Mouse (Mus musculus): Measurements from ENCODE around the gene Mrps18b. TPM values are rescaled to one million over a fixed set of nuclear protein-coding genes. Genes with fewer than 3 reads are reported as not detected.
A peak's percentile ranks its signal among the peaks of the same experiment; 100 is the strongest.

Mrps18b gene
- polyA plus RNA-seq, 1 experiment from 2014 or later = 53.6 TPM

DNA sequence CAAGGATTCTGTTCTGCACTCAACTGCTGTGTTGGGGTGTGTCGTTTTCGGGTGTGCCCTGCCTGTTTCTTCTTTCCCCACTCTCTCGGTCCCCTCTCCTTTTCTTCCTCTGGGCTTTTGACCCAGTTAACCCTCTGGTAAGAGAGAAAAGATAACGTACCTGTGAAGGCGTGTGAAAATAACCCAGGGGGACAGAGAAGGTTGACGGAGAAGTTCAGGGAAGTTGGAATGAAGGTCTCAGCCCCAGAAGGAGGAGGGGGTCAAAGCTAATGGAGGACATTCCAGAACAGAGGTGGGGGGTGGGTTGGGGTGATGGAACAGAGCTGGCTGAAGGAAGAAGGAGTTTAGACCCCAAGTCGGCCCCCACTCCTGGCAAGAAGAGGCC lies 47.2 kb downstream of the Mrps18b start:
- peak overlapping the region; percentile 43 for H3K27ac ChIP-seq (replicated peaks)
- ATAC-seq (ENCODE audit: low FRiP score, low read depth) = no peak
- H3K27me3 ChIP-seq = no peaks in the 10 kb centered on the region
- H3K9ac ChIP-seq (replicated peaks) = peak overlapping the region; percentile 92
- peak overlapping the region; percentile 100 for H3K4me2 ChIP-seq (replicated peaks)
- peaks cover 69% of the 10 kb centered on the region for H3K4me1 ChIP-seq
- peak overlapping the region; percentile 60 for H3K4me3 ChIP-seq
- 3% methylated on average over 7 of the region's 7 CpGs for WGBS
- H3K9me3 ChIP-seq = 0 out of 2 replicates have a peak, but pooled peaks cover 5% of the 10 kb centered on the region
- H3K36me3 ChIP-seq = peaks cover 29% of the 10 kb centered on the region

DNA sequence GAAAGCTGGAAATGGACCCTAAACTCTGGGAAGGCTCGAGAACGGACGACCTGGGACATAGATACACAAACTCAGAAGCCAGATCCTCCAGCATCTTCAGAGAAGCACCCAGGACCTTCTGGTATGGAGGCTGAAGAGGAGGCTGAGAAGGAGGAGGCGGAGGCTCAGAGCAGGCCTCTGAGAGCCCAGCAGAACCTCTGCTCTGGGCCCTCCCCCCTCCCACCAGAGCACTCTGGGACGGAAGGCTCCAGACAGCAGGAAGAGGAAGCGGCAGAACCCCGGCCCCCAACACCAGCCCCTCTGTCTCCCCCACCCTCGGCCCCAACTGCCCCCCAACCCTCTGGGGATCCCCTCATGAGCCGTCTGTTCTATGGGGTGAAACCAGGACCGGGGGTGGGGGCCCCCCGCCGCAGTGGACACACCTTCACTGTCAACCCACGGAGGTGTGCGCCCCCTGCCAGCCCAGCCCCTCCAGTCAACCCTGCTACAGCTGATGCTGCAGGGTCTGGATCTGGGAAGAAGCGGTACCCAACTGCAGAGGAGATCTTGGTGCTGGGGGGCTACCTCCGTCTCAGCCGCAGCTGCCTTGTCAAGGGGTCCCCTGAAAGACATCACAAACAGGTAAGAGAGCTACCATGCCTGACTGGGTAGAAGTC lies 47.9 kb downstream of the Mrps18b start:
- 43% methylated on average over 17 of the region's 17 CpGs for WGBS
- Histone ChIP-seq H3K9ac (replicated peaks) (peak overlapping the region; percentile 92), H3K9me3 (0 out of 2 replicates have a peak, but pooled peaks cover 5% of the 10 kb centered on the region), H3K4me2 (replicated peaks) (peak overlapping the region; percentile 100), H3K36me3 (peaks cover 28% of the 10 kb centered on the region), H3K27ac (replicated peaks) (peak overlapping the region; percentile 43), H3K4me3 (peak overlapping the region; percentile 60), H3K27me3 (no peaks in the 10 kb centered on the region), H3K4me1 (peaks cover 64% of the 10 kb centered on the region)
- ATAC-seq (ENCODE audit: low FRiP score, low read depth) = no peak

- 7% methylated on average over 26 of the region's 26 CpGs for WGBS
Measured at GRCm38 (mm10) chr17:35866911-35867890, 49.0 kb downstream of the Mrps18b start.

DNA sequence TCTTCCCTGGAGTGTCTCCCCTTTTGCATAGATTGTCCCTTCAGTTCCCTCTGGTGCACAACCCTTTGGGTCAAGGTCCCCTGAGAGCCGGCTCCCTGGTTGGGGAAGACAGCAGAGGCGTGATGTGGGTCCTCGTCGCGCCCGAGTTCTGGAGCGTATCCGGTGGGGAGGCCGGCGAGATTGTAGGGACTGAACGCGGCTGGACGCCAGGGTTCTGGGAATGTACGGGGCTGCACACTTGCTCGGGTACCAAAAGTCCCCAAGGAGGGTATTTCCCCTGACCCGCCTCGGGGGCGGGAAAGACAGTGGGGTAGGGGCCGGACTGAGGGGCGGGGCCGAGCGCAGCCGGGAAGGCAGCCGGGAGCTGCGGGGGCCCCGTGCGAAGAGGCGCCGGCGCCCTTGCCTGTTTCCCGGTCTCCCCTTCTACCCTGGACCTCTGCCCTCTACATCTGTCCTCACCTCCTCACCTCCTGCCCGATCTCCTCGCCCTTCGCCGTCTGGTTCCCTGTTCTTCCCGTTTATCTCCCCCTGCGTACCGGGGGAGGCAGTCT lies 49.8 kb downstream of the Mrps18b start:
- H3K4me2 ChIP-seq (replicated peaks) = peak overlapping the region; percentile 100

More at GRCm38 (mm10) chr17:35866911-35867890, 49.0 kb downstream of the Mrps18b start:
- Histone ChIP-seq H3K9me3 (0 out of 2 replicates have a peak, but pooled peaks cover 5% of the 10 kb centered on the region), H3K4me2 (replicated peaks) (peak overlapping the region; percentile 100), H3K4me3 (peak overlapping the region; percentile 60), H3K27ac (replicated peaks) (peak overlapping the region; percentile 99), H3K9ac (replicated peaks) (peak overlapping the region; percentile 92), H3K36me3 (peaks cover 26% of the 10 kb centered on the region), H3K4me1 (peaks cover 54% of the 10 kb centered on the region), H3K27me3 (no peaks in the 10 kb centered on the region)
- no peak for ATAC-seq (ENCODE audit: low FRiP score, low read depth)

DNA sequence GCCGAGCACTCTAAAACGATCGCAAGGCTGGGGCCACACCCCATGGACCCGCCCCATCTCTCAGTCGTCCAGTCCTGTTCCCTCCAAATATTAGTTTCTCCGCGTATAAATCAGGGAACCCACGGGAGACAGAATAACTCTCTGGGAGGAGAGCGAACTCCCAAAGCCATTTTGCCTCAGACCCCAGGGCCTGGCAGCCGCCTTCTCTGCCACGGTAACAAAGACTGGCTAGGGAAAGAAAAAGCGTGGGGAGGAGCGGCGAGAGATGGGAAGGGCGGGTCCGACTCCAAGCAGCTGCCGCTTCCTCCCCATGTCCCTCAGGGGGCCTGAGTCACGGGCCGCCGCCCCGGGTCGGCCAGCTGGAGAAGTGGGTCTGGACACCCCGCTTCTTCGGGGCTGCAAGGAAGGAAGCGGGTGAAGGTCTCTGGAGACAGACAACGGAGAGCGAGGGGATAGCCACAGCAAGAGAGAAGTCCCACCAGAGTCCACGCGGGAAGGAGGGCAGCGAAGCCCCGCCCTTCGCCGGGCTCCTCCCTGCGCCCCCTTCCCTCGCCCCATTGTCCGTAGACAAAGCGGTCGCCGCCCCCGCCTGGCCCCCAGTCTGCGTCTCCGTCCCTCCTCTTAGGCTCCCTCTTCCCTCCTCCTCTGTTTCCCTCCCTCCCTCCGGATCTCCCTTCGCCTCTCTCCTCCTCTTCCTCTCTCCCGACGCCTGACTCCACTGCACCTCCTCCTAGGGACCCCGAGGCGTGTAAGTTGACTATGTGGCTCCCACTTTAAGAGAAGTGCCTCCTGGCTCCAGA lies 50.5 kb downstream of the Mrps18b start, which contains the start of gene Ppp1r18:
Ppp1r18 (plus strand) TSS at position 113 of the 800 bp plus-strand sequence.
- Histone ChIP-seq H3K4me1 (peaks cover 52% of the 10 kb centered on the region), H3K9ac (replicated peaks) (peak within 1 kb of the TSS; percentile 92)
- peak; percentile 73 for ATAC-seq (ENCODE audit: low FRiP score, low read depth)

More for the DNA sequence above, 49.8 kb downstream of the Mrps18b start:
- peak overlapping the region; percentile 60 for H3K4me3 ChIP-seq
- peaks cover 53% of the 10 kb centered on the region for H3K4me1 ChIP-seq
- 0 out of 2 replicates have a peak, but pooled peaks cover 4% of the 10 kb centered on the region for H3K9me3 ChIP-seq
- 1% methylated on average over 36 of the region's 38 CpGs for WGBS
- no peaks in the 10 kb centered on the region for H3K27me3 ChIP-seq
- H3K36me3 ChIP-seq = peaks cover 20% of the 10 kb centered on the region
- H3K9ac ChIP-seq (replicated peaks) = peak overlapping the region; percentile 92
- ATAC-seq (ENCODE audit: low FRiP score, low read depth) = peak; percentile 42
- H3K27ac ChIP-seq (replicated peaks) = peak overlapping the region; percentile 99

GRCm38 (mm10) chr17:35864832-35865353 lies 51.3 kb downstream of the Mrps18b start:
- Histone ChIP-seq H3K36me3 (peaks cover 6% of the 10 kb centered on the region; the same call in 1 of the 2 replicates), H3K4me3 (peak overlapping the region; percentile 60), H3K27me3 (no peaks in the 10 kb centered on the region), H3K4me1 (peaks cover 48% of the 10 kb centered on the region), H3K9me3 (no peaks in the 10 kb centered on the region), H3K27ac (replicated peaks) (peak overlapping the region; percentile 99), H3K9ac (replicated peaks) (peak overlapping the region; percentile 92), H3K4me2 (replicated peaks) (peak overlapping the region; percentile 100)
- WGBS = 28% methylated on average over 10 of the region's 10 CpGs
- ATAC-seq (ENCODE audit: low FRiP score, low read depth) = no peak

More for the DNA sequence above, 50.5 kb downstream of the Mrps18b start, which contains the start of gene Ppp1r18:
- Histone ChIP-seq H3K4me3 (peak within 1 kb of the TSS; percentile 60), H3K27me3 (no peaks in the 10 kb centered on the region), H3K36me3 (peaks cover 13% of the 10 kb centered on the region), H3K27ac (replicated peaks) (peak within 1 kb of the TSS; percentile 99), H3K4me2 (replicated peaks) (peak within 1 kb of the TSS; percentile 100), H3K9me3 (no peaks in the 10 kb centered on the region)
- under 1% methylated on average over 45 of the region's 48 CpGs for WGBS

- Histone ChIP-seq H3K27ac (replicated peaks) (peak within 1 kb of the TSS; percentile 95), H3K36me3 (peaks cover 23% of the 10 kb centered on the region), H3K9ac (replicated peaks) (peak within 1 kb of the TSS; percentile 72), H3K4me1 (peaks cover 17% of the 10 kb centered on the region), H3K27me3 (no peaks in the 10 kb centered on the region), H3K4me3 (peak within 1 kb of the TSS; percentile 66), H3K4me2 (replicated peaks) (peak within 1 kb of the TSS; percentile 66), H3K9me3 (no peaks in the 10 kb centered on the region)
- under 1% methylated on average over 47 of the region's 47 CpGs for WGBS
- ATAC-seq (ENCODE audit: low FRiP score, low read depth) = peak; percentile 88
Measured at GRCm38 (mm10) chr17:35861198-35861857, 54.9 kb downstream of the Mrps18b start, which contains the start of gene Nrm. Gene Nrm, plus strand, starts transcription at chr17:35861318.

GRCm38 (mm10) chr17:35860831-35861197 lies 55.4 kb downstream of the Mrps18b start:
- H3K36me3 ChIP-seq = peaks cover 23% of the 10 kb centered on the region
- WGBS = 4% methylated on average over 12 of the region's 12 CpGs
- 0 out of 2 replicates have a peak, but pooled peaks have one; percentile 0 for ATAC-seq (ENCODE audit: low FRiP score, low read depth)

More at GRCm38 (mm10) chr17:35860831-35861197, 55.4 kb downstream of the Mrps18b start:
- H3K4me2 ChIP-seq (replicated peaks) = peak overlapping the region; percentile 66
- H3K27me3 ChIP-seq = no peaks in the 10 kb centered on the region
- H3K9me3 ChIP-seq = no peaks in the 10 kb centered on the region
- H3K27ac ChIP-seq (replicated peaks) = peak overlapping the region; percentile 95
- H3K4me1 ChIP-seq = peaks cover 17% of the 10 kb centered on the region
- peak overlapping the region; percentile 66 for H3K4me3 ChIP-seq
- peak overlapping the region; percentile 72 for H3K9ac ChIP-seq (replicated peaks)

All from midbrain, embryonic 12.5 days (tissue).